Comparison of ENCODE assay signal across 8 mouse cellular contexts in the genomic region with DNA sequence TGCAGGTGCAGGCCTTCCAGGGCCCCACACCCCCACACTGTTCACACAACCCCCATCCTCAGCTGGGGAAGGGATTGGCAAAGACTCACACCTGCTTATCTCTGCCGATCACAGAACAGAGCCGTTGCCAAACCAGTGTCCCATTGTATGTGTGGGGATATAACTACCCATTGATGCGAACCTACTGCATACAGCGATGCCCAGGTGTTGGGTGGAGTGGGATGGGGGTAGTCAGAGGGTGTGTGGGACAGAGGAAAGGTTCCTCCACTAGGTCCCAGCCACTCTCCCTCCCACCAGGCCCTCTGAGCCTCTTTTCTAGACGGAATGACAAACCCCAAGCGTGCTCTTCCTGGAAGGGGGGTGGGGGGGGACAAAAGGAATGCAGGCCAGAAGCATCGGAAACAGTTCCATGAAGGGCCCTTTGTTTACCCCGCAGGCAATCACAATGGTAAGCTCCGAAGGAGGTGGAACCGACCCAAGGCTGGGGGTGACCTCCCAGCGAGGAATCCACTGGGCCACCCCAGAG. TPM values are rescaled to one million over a fixed set of nuclear protein-coding genes. Genes with fewer than 3 reads are reported as not detected.
DNase-seq lines count a peak whose midpoint lies in the region; ATAC-seq and TF ChIP-seq lines count a peak whose summit lies in the region.

A gene (minus strand): TSS at position 287 of the 526 bp plus-strand sequence.

- WGBS in kidney, embryonic 14.5 days, result 12% methylated on average over 11 of the region's 11 CpGs
- WGBS in embryonic facial prominence, embryonic 12.5 days, result 7% methylated on average over 11 of the region's 11 CpGs
- 13% methylated on average over 11 of the region's 11 CpGs for WGBS in kidney, postnatal 0 days
- 18% methylated on average over 11 of the region's 11 CpGs for WGBS in stomach, embryonic 15.5 days

- H3K27ac ChIP-seq in kidney, embryonic 14.5 days (ENCODE audit: low read depth, low read length), result peak within 1 kb of the TSS; percentile 71
- H3K27ac ChIP-seq in embryonic facial prominence, embryonic 12.5 days, result peak within 1 kb of the TSS; percentile 73
- H3K27ac ChIP-seq in kidney, postnatal 0 days, result peak within 1 kb of the TSS; percentile 85
- H3K27ac ChIP-seq in stomach, embryonic 15.5 days, result peak within 1 kb of the TSS; percentile 69; the same call in 1 of the 2 replicates

- peaks cover 19% of the 10 kb centered on the region for H3K4me1 ChIP-seq in kidney, embryonic 14.5 days (ENCODE audit: control insufficient read depth, insufficient read depth, low read length)
- H3K4me1 ChIP-seq in embryonic facial prominence, embryonic 12.5 days, result peaks cover 21% of the 10 kb centered on the region
- peaks cover 13% of the 10 kb centered on the region; the same call in 1 of the 2 replicates for H3K4me1 ChIP-seq in kidney, postnatal 0 days (replicated peaks; ENCODE audit: insufficient read depth, low read length)
- H3K4me1 ChIP-seq in stomach, embryonic 15.5 days, result peaks cover 16% of the 10 kb centered on the region

- ATAC-seq in kidney, embryonic 14.5 days (ENCODE audit: low FRiP score, low TSS enrichment), result peak; percentile 26; the same call in 1 of the 2 replicates
- peak; percentile 47; the same call in 1 of the 2 replicates for ATAC-seq in embryonic facial prominence, embryonic 12.5 days (ENCODE audit: insufficient number of reproducible peaks, insufficient read depth, low FRiP score, low TSS enrichment)
- no peak; the same call in 1 of the 2 replicates for ATAC-seq in kidney, postnatal 0 days (replicated peaks; ENCODE audit: low FRiP score, low read depth)
- peak; percentile 16; the same call in 1 of the 2 replicates for ATAC-seq in stomach, embryonic 15.5 days (ENCODE audit: insufficient read depth, low FRiP score, low read depth)

- no peak within 1 kb of the TSS for H3K4me3 ChIP-seq in kidney, embryonic 14.5 days (ENCODE audit: low read length)
- H3K4me3 ChIP-seq in embryonic facial prominence, embryonic 12.5 days, result no peak within 1 kb of the TSS
- no peak within 1 kb of the TSS for H3K4me3 ChIP-seq in kidney, postnatal 0 days (replicated peaks; ENCODE audit: low read depth, low read length)
- no peak within 1 kb of the TSS for H3K4me3 ChIP-seq in stomach, embryonic 15.5 days (replicated peaks)

- H3K36me3 ChIP-seq in kidney, embryonic 14.5 days (ENCODE audit: control insufficient read depth, insufficient read depth, low read length), result no peaks in the 10 kb centered on the region
- peaks cover 9% of the 10 kb centered on the region for H3K36me3 ChIP-seq in embryonic facial prominence, embryonic 12.5 days
- H3K36me3 ChIP-seq in kidney, postnatal 0 days (ENCODE audit: insufficient read depth, low read length), result no peaks in the 10 kb centered on the region
- H3K36me3 ChIP-seq in stomach, embryonic 15.5 days, result no peaks in the 10 kb centered on the region

- no peaks in the 10 kb centered on the region for H3K9me3 ChIP-seq in kidney, embryonic 14.5 days (ENCODE audit: control insufficient read depth, low read length)
- H3K9me3 ChIP-seq in embryonic facial prominence, embryonic 12.5 days, result no peaks in the 10 kb centered on the region
- no peaks in the 10 kb centered on the region for H3K9me3 ChIP-seq in kidney, postnatal 0 days (replicated peaks; ENCODE audit: low read length)
- no peaks in the 10 kb centered on the region for H3K9me3 ChIP-seq in stomach, embryonic 15.5 days

- no peaks in the 10 kb centered on the region; the same call in 1 of the 2 replicates for H3K27me3 ChIP-seq in kidney, embryonic 14.5 days (ENCODE audit: control insufficient read depth, insufficient read depth, low read length)
- peaks cover 5% of the 10 kb centered on the region for H3K27me3 ChIP-seq in embryonic facial prominence, embryonic 12.5 days
- no peaks in the 10 kb centered on the region for H3K27me3 ChIP-seq in kidney, postnatal 0 days (ENCODE audit: insufficient read depth, low read length)
- no peaks in the 10 kb centered on the region for H3K27me3 ChIP-seq in stomach, embryonic 15.5 days (replicated peaks)

- DNase-seq in kidney, adult 9 months, result no peak
- no peak for DNase-seq in kidney, postnatal 0 days (ENCODE audit: low spot score)
- no peak for DNase-seq in layer of hippocampus, postnatal 10 days (ENCODE audit: low spot score in 2 of 2)
- DNase-seq in adrenal gland, adult (ENCODE audit: inconsistent age in 2 of 2, low spot score in 1 of 2), result no peak
- DNase-seq in left cerebral cortex, adult 11 months (ENCODE audit: low spot score), result no peak

- H3K4me2 ChIP-seq in kidney, embryonic 14.5 days (replicated peaks; ENCODE audit: low read depth, low read length), result peak within 1 kb of the TSS; percentile 15; the same call in 1 of the 2 replicates
- H3K4me2 ChIP-seq in embryonic facial prominence, embryonic 12.5 days (replicated peaks), result peak within 1 kb of the TSS; percentile 10; the same call in 1 of the 2 replicates
- H3K4me2 ChIP-seq in kidney, postnatal 0 days (ENCODE audit: low read length), result peak within 1 kb of the TSS; percentile 23; the same call in 1 of the 2 replicates
- H3K4me2 ChIP-seq in stomach, embryonic 15.5 days, result peak within 1 kb of the TSS; percentile 32; the same call in 1 of the 2 replicates

- TF ChIP-seq CTCF in kidney, postnatal 0 days (IDR thresholded peaks at IDR 0.05; ENCODE audit: low read depth), result no peak

- peak within 1 kb of the TSS; percentile 54 for H3K9ac ChIP-seq in kidney, embryonic 14.5 days (ENCODE audit: low read depth, low read length)
- peak within 1 kb of the TSS; percentile 21; the same call in 1 of the 2 replicates for H3K9ac ChIP-seq in embryonic facial prominence, embryonic 12.5 days
- peak within 1 kb of the TSS; percentile 46; the same call in 1 of the 2 replicates for H3K9ac ChIP-seq in kidney, postnatal 0 days (ENCODE audit: low read depth, low read length)
- no peak within 1 kb of the TSS for H3K9ac ChIP-seq in stomach, embryonic 15.5 days

RNA-seq across cellular contexts. Expression of the gene that starts here (rescaled TPM):
- 0.90 and 1.4 TPM in 2 replicates for polyA plus RNA-seq in kidney, embryonic 14.5 days (2014; fragmentation: Nextera tagmentation; extraction: Ambion mirVana)
- polyA plus RNA-seq in embryonic facial prominence, embryonic 12.5 days (2016; fragmentation: Nextera tagmentation; extraction: Ambion mirVana), result 0.37 TPM in 1 of 2 replicates, not detected in the other
- polyA plus RNA-seq in kidney, postnatal 0 days (2015; fragmentation: Nextera tagmentation; extraction: Ambion mirVana), result 3.9 TPM in 2 replicates
- polyA plus RNA-seq in stomach, embryonic 15.5 days (2015; fragmentation: Nextera tagmentation; extraction: Ambion mirVana), result 0.23 and 0.42 TPM in 2 replicates
- total RNA-seq in layer of hippocampus, postnatal 10 days (2021), result not detected

Comparison
In these comparisons a context has a peak if more than half of its experiments do, and no peak if none do; other contexts are left out.
1. Peak in ATAC-seq, H3K27ac ChIP-seq, H3K9ac ChIP-seq and H3K4me2 ChIP-seq in embryonic facial prominence, embryonic 12.5 days; RNA of the gene not detected or under 1 TPM.
2. Peak in ATAC-seq, H3K27ac ChIP-seq and H3K4me2 ChIP-seq in stomach, embryonic 15.5 days; RNA of the gene not detected or under 1 TPM.